Mouse (Mus musculus) liver, embryonic 14.5 days (tissue): Measurements from ENCODE around the gene Tnfrsf13c. TPM values are rescaled to one million over a fixed set of nuclear protein-coding genes. Genes with fewer than 3 reads are reported as not detected.

Source experiments
- ATAC-seq: fragments of 200-750 bp; cut with Nextera tagmentation; 2 replicates; pipeline ENCODE4 v1.8.0; 2017; ENCODE audit warnings: moderate number of reproducible peaks, mild to moderate bottlenecking, moderate library complexity; ENCODE audit not compliant: insufficient read depth
- DNase-seq, 3 experiments: peaks; one replicate each; pipeline ENCODE4 v3.0.0-alpha.2; 2012 to 2013; ENCODE audit warnings: low read depth in 3 of 3, low spot score in 3 of 3
- H3K27ac ChIP-seq: fragments of 300-500 bp; sonication (generic); 2 replicates; pipeline ENCODE4 v1.5.1; 2014; ENCODE audit warnings: moderate library complexity, mild to moderate bottlenecking, control low read depth, inconsistent platforms
- H3K27me3 ChIP-seq: fragments of 300-500 bp; sonication (generic); 2 replicates; pipeline ENCODE4 v1.6.1; 2014; ENCODE audit warnings: mild to moderate bottlenecking, low read length, moderate library complexity; ENCODE audit not compliant: control insufficient read depth, insufficient read depth
- H3K36me3 ChIP-seq: fragments of 300-500 bp; sonication (generic); replicated peaks from 2 replicates; pipeline ENCODE4 v1.6.1; 2014; ENCODE audit warnings: low read depth; ENCODE audit not compliant: control insufficient read depth, insufficient read depth
- H3K4me1 ChIP-seq, 2 experiments: fragments of 200-500 bp in 1 of 2; fragments of 300-500 bp in 1 of 2; sonication (generic) in 1 of 2; replicated peaks; 2 replicates each; pipeline ENCODE4 v1.6.1; 2012 to 2014; ENCODE audit warnings: antibody characterized with exemption in 1 of 2, inconsistent platforms in 1 of 2, low read length in 1 of 2; ENCODE audit not compliant: control insufficient read depth in 2 of 2, insufficient read depth in 2 of 2
- H3K4me2 ChIP-seq: fragments of 300-500 bp; sonication (generic); 2 replicates; pipeline ENCODE4 v1.6.1; 2014; ENCODE audit warnings: low read depth, mild to moderate bottlenecking, control low read depth, moderate library complexity
- H3K4me3 ChIP-seq, 2 experiments: fragments of 200-500 bp in 1 of 2; fragments of 300-500 bp in 1 of 2; sonication (generic) in 1 of 2; 2 replicates each; pipeline ENCODE4 v1.5.1; 2012 to 2014; ENCODE audit warnings: low read depth in 2 of 2, low read length in 2 of 2, mild to moderate bottlenecking in 2 of 2, control low read depth in 1 of 2, inconsistent platforms in 1 of 2, moderate library complexity in 1 of 2; ENCODE audit not compliant: insufficient read depth in 1 of 2
- H3K9ac ChIP-seq: fragments of 300-500 bp; sonication (generic); replicated peaks from 2 replicates; pipeline ENCODE4 v1.6.1; 2014; ENCODE audit warnings: mild to moderate bottlenecking, control low read depth, moderate library complexity
- H3K9me3 ChIP-seq: fragments of 300-500 bp; sonication (generic); 2 replicates; pipeline ENCODE4 v1.6.1; 2016; ENCODE audit warnings: low read length, mixed read lengths; ENCODE audit not compliant: control insufficient read depth
- CTCF ChIP-seq: IDR thresholded peaks from 2 replicates; pipeline ENCODE4 v1.5.1; 2016; ENCODE audit warnings: antibody characterized with exemption, low read depth, control low read depth
- EP300 ChIP-seq: IDR thresholded peaks from 2 replicates; pipeline ENCODE4 v1.6.1; 2016; ENCODE audit warnings: antibody characterized with exemption, low read depth
- WGBS: fragments of 180-500 bp; shearing (Covaris S2); extraction: QIAGEN DNeasy Blood & Tissue Kit; methylation state at CpG from one replicate; pipeline ENCODE4 v1.1.7; 2014; ENCODE audit not compliant: insufficient replicate concordance; 5-methylcytosine and 5-hydroxymethylcytosine counted together
- polyA plus RNA-seq, 2 experiments: library from polyadenylated mRNA; depleted of rRNA in 1 of 2; stranded (reverse) in 1 of 2; unstranded in 1 of 2; fragments of >200 nt; fragmentation: Nextera tagmentation in 1 of 2; extraction: Ambion mirVana in 1 of 2; gene quantifications; 2 replicates each; pipeline versions ENCODE4 v1.2.1 to v1.2.3; 2012 to 2014

The Tnfrsf13c gene
- polyA plus RNA-seq, 2 experiments: 0.14 to 0.54 TPM

- H3K27me3 ChIP-seq: peaks cover 52% of the 10 kb centered on the region
- no peak overlapping the region for H3K4me3 ChIP-seq
- DNase-seq (no peak), ATAC-seq (no peak)
- H3K36me3 ChIP-seq: peaks cover 11% of the 10 kb centered on the region; the same call in 1 of the 2 replicates
- no peaks in the 10 kb centered on the region for H3K4me1 ChIP-seq
- no peak overlapping the region for H3K27ac ChIP-seq
- H3K9me3 ChIP-seq: no peaks in the 10 kb centered on the region
- 70% methylated on average over 8 of the region's 8 CpGs for WGBS
- no peak for TF ChIP-seq EP300
- no peak for TF ChIP-seq CTCF
- H3K9ac ChIP-seq: no peak overlapping the region
- no peak overlapping the region for H3K4me2 ChIP-seq
These were observed 15.9 kb downstream of the Tnfrsf13c start for GRCm38 (mm10) chr15:82208307-82208706.

- Histone ChIP-seq H3K27ac (no peak overlapping the region), H3K4me3 (no peak overlapping the region), H3K4me1 (no peaks in the 10 kb centered on the region), H3K9me3 (no peaks in the 10 kb centered on the region), H3K36me3 (peaks cover 14% of the 10 kb centered on the region; the same call in 1 of the 2 replicates), H3K9ac (no peak overlapping the region), H3K4me2 (no peak overlapping the region), H3K27me3 (peaks cover 45% of the 10 kb centered on the region)
- ATAC-seq (no peak), DNase-seq (no peak)
- 50% methylated on average over 30 of the region's 30 CpGs for WGBS
- no peak for TF ChIP-seq CTCF
- no peak for TF ChIP-seq EP300
These were observed 16.5 kb downstream of the Tnfrsf13c start for GRCm38 (mm10) chr15:82207504-82208219.

GRCm38 (mm10) chr15:82207105-82207459, 17.1 kb downstream of the Tnfrsf13c start:
- Histone ChIP-seq H3K4me1 (no peaks in the 10 kb centered on the region), H3K9me3 (no peaks in the 10 kb centered on the region), H3K4me3 (no peak overlapping the region), H3K36me3 (peaks cover 16% of the 10 kb centered on the region; the same call in 1 of the 2 replicates), H3K27me3 (peaks cover 39% of the 10 kb centered on the region), H3K9ac (no peak overlapping the region), H3K4me2 (no peak overlapping the region), H3K27ac (no peak overlapping the region)
- 49% methylated on average over 34 of the region's 34 CpGs for WGBS
- no peak for ATAC-seq
- no peak for DNase-seq
- no peak for TF ChIP-seq EP300
- TF ChIP-seq CTCF: no peak

GRCm38 (mm10) chr15:82206365-82207104, 17.6 kb downstream of the Tnfrsf13c start:
- peaks cover 34% of the 10 kb centered on the region for H3K27me3 ChIP-seq
- no peaks in the 10 kb centered on the region for H3K4me1 ChIP-seq
- TF ChIP-seq EP300: no peak
- TF ChIP-seq CTCF: no peak
- H3K27ac ChIP-seq: no peak overlapping the region
- DNase-seq: no peak
- H3K9me3 ChIP-seq: no peaks in the 10 kb centered on the region
- H3K4me2 ChIP-seq: no peak overlapping the region
- H3K4me3 ChIP-seq: no peak overlapping the region
- H3K36me3 ChIP-seq: peaks cover 21% of the 10 kb centered on the region
- 73% methylated on average over 9 of the region's 9 CpGs for WGBS
- no peak; the same call in none of the 2 replicates for ATAC-seq
- H3K9ac ChIP-seq: no peak overlapping the region

- H3K9ac ChIP-seq: no peak overlapping the region
- no peak overlapping the region for H3K27ac ChIP-seq
- peaks cover 17% of the 10 kb centered on the region for H3K27me3 ChIP-seq
- 62% methylated on average over 10 of the region's 10 CpGs for WGBS
- no peaks in the 10 kb centered on the region for H3K9me3 ChIP-seq
- DNase-seq (no peak), ATAC-seq (no peak)
- H3K4me1 ChIP-seq: no peaks in the 10 kb centered on the region
- no peak for TF ChIP-seq CTCF
- TF ChIP-seq EP300: no peak
- H3K4me3 ChIP-seq: no peak overlapping the region
- H3K36me3 ChIP-seq: peaks cover 35% of the 10 kb centered on the region
- no peak overlapping the region for H3K4me2 ChIP-seq
These were observed 19.3 kb downstream of the Tnfrsf13c start for GRCm38 (mm10) chr15:82204680-82205371.
